Mouse (Mus musculus) liver, postnatal 0 days (tissue): ENCODE measurements around the gene Bcl2.

Source experiments
- CTCF ChIP-seq: sonication (generic); IDR thresholded peaks from 2 replicates; pipeline ENCODE4 v1.5.1; 2016; ENCODE audit warnings: antibody characterized with exemption, low read depth
- EP300 ChIP-seq: IDR thresholded peaks from 2 replicates; pipeline ENCODE4 v1.6.1; 2016; ENCODE audit warnings: antibody characterized with exemption, low read depth, mild to moderate bottlenecking

DNA sequence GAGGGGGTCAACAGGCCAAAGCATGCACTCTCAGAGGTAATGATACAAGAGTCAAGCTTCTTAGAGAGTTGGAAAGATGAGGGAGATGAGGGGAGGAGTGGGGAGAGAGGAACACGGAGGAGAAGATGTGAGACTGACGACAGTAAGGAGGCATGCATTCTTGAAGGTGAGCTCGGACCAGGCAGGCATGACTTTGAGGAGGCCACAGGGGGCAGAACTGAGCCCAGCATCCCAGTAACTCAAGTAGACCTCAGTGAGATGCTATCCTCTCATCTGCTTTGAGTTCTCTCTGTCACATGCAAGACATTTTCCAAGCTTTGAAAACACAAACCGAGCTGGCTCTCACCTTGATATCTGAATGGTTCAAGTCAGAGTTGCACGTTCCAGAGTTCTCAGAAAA lies 100.7 kb downstream of the Bcl2 start:
- no peak for TF ChIP-seq CTCF
- no peak for TF ChIP-seq EP300
